Mouse (Mus musculus) erythroblast, adult 5-6 weeks (primary cell): ENCODE measurements around the gene Ank. TPM values are rescaled to one million over a fixed set of nuclear protein-coding genes. Genes with fewer than 3 reads are reported as not detected.

Experiments
- ATAC-seq: replicated peaks from 2 replicates; pipeline ENCODE4 v1.8.0; 2016; ENCODE audit warnings: moderate number of reproducible peaks, mild to moderate bottlenecking, moderate TSS enrichment, inconsistent platforms; ENCODE audit not compliant: poor library complexity, low FRiP score, severe bottlenecking
- total RNA-seq, 2 experiments: library from RNA; stranded (forward) in 1 of 2; stranded (reverse) in 1 of 2; fragments of 150-400 nt in 1 of 2; fragments of 200-764, 138-1000 nt in 1 of 2; gene quantifications; 2 replicates each; pipeline versions ENCODE4 v1.2.3 to v1.2.4; 2015 to 2017; ENCODE audit warnings: low replicate concordance in 2 of 2

The Ank gene
- total RNA-seq, 2 experiments from 2014 or later = 98.3 to 107 TPM

GRCm38 (mm10) chr15:27620475-27621185 lies 154.2 kb downstream of the Ank start:
- ATAC-seq = no peak

DNA sequence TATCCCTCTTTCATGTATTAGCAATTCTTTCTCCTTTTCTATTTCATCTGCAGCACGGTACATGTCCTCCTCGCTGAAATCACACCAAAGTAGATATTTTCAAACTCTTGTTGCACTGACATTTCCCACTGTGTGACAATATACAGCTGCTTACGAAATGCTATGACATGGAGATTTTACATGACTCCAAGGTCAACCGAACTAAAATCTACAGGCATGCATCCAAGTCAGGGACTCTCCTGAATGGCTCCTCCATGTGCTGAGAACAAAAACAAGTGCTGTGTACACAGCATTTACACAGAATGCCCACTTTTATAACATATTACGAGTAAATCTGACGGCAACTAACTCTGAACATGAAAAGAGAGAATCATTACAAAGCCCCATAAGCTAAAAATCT lies 156.8 kb downstream of the Ank start:
- no peak for ATAC-seq

DNA sequence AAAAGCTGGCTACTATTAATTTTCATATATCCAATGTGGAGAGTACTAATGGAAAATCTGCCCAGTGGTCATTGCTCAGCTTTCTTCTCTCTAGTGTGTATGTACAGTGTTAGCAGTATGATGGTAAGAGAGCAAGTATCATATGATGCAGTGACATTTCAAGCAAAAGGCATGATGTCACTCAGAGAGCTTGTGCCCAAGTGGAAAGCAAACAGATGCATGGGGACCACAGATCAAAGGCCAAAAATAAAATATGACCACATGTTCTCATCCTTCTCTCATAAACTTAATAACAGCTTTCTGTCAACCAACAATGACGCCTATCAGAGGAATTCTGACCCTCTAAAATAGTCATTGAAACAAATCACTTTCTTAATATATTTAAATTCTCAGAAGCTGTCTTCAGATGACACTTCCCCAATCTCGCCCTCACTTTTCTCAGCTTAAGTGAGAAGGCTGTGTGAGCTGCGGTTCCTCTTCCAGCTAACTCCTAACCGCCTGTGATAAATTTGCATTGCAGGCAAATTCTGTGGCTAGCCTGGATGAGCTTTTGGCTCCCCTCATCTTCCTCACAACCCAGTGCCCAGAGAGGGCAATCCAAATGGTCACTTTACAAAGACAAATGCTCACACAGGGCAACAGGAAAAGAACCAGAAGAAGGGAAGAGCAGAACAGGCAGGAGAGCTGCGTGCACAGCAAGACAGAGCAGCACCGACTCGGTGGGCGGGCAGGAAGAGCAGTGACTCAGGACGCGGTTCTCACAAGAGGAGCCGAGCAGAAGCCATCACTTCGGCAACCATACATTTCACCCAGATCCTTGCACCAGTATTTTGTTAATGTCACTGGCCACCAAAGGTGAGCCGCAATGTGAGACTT lies 158.8 kb downstream of the Ank start:
- ATAC-seq = no peak

DNA sequence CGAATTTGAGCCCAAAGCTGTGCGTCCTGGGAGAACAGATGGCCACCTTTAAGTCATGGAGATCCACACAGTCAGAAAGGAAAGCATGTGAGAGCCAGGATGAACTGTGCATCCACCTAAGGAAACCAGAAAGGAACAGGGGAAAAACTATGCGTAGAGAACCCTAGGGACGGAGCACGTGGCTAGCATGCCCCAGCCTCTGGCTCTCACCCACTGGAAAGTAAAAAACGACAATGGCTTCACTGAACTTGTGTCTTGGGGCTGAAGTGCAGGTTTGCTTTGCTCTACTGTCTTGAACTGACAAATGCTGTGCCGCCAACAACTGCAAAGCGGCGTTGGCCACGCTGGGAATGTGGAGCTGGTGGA lies 159.4 kb downstream of the Ank start:
- no peak for ATAC-seq

GRCm38 (mm10) chr15:27626314-27626713 lies 159.8 kb downstream of the Ank start:
- no peak for ATAC-seq

GRCm38 (mm10) chr15:27627794-27628193 lies 161.3 kb downstream of the Ank start:
- no peak for ATAC-seq

GRCm38 (mm10) chr15:27629046-27629445 lies 162.6 kb downstream of the Ank start:
- ATAC-seq = no peak

DNA sequence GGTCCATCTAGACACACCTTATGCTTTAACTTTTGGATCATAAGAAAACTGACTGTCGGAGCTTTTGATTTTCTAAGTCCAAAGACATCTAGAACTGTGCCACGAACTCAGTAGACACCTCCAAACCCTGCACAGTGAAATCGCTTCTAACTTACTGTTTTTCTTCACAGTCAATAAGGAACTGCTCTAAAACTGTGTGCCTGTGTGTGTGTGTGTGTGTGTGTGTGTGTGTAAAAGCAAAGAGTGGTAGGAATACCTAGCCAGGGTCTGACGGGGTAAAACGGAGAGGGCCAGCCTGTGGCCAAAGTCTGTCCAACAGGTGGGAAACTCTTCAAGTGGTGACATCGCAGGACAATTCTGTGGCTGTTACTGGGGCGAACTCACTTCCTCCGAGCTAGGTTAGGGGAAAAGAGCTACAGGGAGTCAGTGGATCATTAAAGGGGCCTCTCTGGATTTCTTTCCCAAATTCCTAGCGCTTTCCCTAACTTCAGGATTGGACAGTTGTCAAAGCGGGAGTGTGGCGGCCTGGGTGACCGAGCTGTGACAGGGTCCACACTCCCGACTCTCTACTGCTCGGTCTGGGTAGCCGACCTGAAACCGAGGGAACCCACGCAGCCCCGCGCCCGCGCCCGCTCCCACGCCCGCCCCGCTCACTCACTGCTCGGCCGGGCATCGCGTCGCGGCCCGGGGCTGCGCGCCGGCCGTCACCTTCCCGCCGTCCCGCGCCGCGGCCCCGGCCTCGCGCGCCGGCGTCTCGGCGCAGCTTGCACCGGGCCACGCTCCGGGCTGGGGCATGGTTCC lies 163.5 kb downstream of the Ank start:
- ATAC-seq = no peak

- ATAC-seq = peak; percentile 97
Observed at GRCm38 (mm10) chr15:27630601-27631383, 164.3 kb downstream of the Ank start, which contains the start of gene Otulin. Gene Otulin, minus strand, starts transcription at chr15:27630693.

- ATAC-seq = no peak
Observed at GRCm38 (mm10) chr15:27633941-27634900, 167.7 kb downstream of the Ank start.

- no peak for ATAC-seq
Observed at GRCm38 (mm10) chr15:27641171-27641570, 174.7 kb downstream of the Ank start.

- ATAC-seq = peak; percentile 68; the same call in 1 of the 2 replicates
Observed at GRCm38 (mm10) chr15:27642895-27643294, 176.4 kb downstream of the Ank start.

Other genes with a start within 250 kb of the Ank start
- gene Otulin, start 164.0 kb downstream of the Ank start, total RNA-seq (2015; ENCODE audit: low replicate concordance) = 18.4 and 52.8 TPM in 2 replicates
- 11.2 and 11.8 TPM in 2 replicates for gene Otulin, start 164.0 kb downstream of the Ank start, total RNA-seq (2017; ENCODE audit: low replicate concordance)
- 9.2 and 13.4 TPM in 2 replicates for gene Otulinl, start 214.9 kb downstream of the Ank start, total RNA-seq (2015; ENCODE audit: low replicate concordance)
- gene Otulinl, start 214.9 kb downstream of the Ank start, total RNA-seq (2017; ENCODE audit: low replicate concordance) = 3.7 and 7.5 TPM in 2 replicates